Mouse (Mus musculus): ENCODE data around the gene Ranbp1. TPM values are rescaled to one million over a fixed set of nuclear protein-coding genes. Genes with fewer than 3 reads are reported as not detected.

Ranbp1 gene
- total and polyA plus RNA-seq, 3 experiments = 605 to 1,263 (median 1,124) TPM

- Histone ChIP-seq H3K79me2 (replicated peaks; ENCODE audit: control insufficient read depth, extremely low read depth, insufficient read depth, poor library complexity, severe bottlenecking) (no peaks in the 10 kb centered on the region), H3K9me3 (replicated peaks; ENCODE audit: low read length) (no peaks in the 10 kb centered on the region), H3K27ac (ENCODE audit: insufficient read depth, low read depth) (no peak overlapping the region), H3K4me1 (ENCODE audit: control insufficient read depth in 1 of 2, insufficient read depth in 2 of 2) (peaks cover 8 to 27% of the 10 kb centered on the region in 2 experiments; a peak in 3 of 4 replicates), H3K27me3 (replicated peaks) (peaks cover 35% of the 10 kb centered on the region), H3K36me3 (replicated peaks in 1 of 2; ENCODE audit: control insufficient read depth in 1 of 2, insufficient read depth in 1 of 2, low read length in 1 of 2) (no peaks in the 10 kb centered on the region), H3K4me3 (replicated peaks in 1 of 3; ENCODE audit: low read depth in 2 of 3, low read length in 2 of 3, poor library complexity in 1 of 3) (no peak overlapping the region), H3K9ac (ENCODE audit: insufficient read depth, low read depth) (no peak overlapping the region), H3K4me2 (ENCODE audit: insufficient read depth, low read depth, poor library complexity, severe bottlenecking) (no peak overlapping the region)
- no peak for TF ChIP-seq JUND (conservative IDR thresholded peaks at IDR 0.05; ENCODE audit: low read depth, low read length)
- TF ChIP-seq ZKSCAN1 (IDR thresholded peaks at IDR 0.05; ENCODE audit: borderline replicate concordance, low read depth, low read length) = no peak
- peak; percentile 34; the same call in 1 of the 2 replicates for TF ChIP-seq ELF1 (IDR thresholded peaks at IDR 0.05; ENCODE audit: low read depth, low read length)
- TF ChIP-seq BHLHE40 (IDR thresholded peaks at IDR 0.05; ENCODE audit: low read depth, low read length) = peak; percentile 41; the same call in 1 of the 2 replicates
- TF ChIP-seq USF2 (conservative IDR thresholded peaks at IDR 0.05; ENCODE audit: low read depth, low read length) = no peak
- no peak for TF ChIP-seq E2F4 (IDR thresholded peaks at IDR 0.05; ENCODE audit: insufficient replicate concordance, low read depth, low read length)
- peak; percentile 95 for TF ChIP-seq SMC3 (IDR thresholded peaks at IDR 0.05; ENCODE audit: low read depth, low read length)
- TF ChIP-seq EP300 (IDR thresholded peaks at IDR 0.05; ENCODE audit: low read length) = no peak
- no peak for TF ChIP-seq ZMIZ1 (IDR thresholded peaks at IDR 0.05; ENCODE audit: low read depth, low read length)
- TF ChIP-seq MAZ (IDR thresholded peaks at IDR 0.05; ENCODE audit: low read depth, low read length) = peak; percentile 59; the same call in 1 of the 2 replicates
- TF ChIP-seq TCF12 (IDR thresholded peaks at IDR 0.05; ENCODE audit: low read depth, low read length) = peak; percentile 61; the same call in 1 of the 2 replicates
- TF ChIP-seq POLR2A (IDR thresholded peaks at IDR 0.05; ENCODE audit: low read depth, low read length) = no peak
- peak; percentile 33 for TF ChIP-seq HCFC1 (IDR thresholded peaks at IDR 0.05; ENCODE audit: low read depth, low read length)
- TF ChIP-seq MXI1 (IDR thresholded peaks at IDR 0.05; ENCODE audit: low read depth, low read length) = peak; percentile 56; the same call in 1 of the 2 replicates
- TF ChIP-seq NELFE (IDR thresholded peaks at IDR 0.05; ENCODE audit: low read depth, low read length) = peak; percentile 71; the same call in 1 of the 2 replicates
- 0 out of 2 replicates have a peak, but pooled peaks have one; percentile 56 for TF ChIP-seq RCOR1 (conservative IDR thresholded peaks at IDR 0.05; ENCODE audit: low read depth, low read length)
- TF ChIP-seq IRF4 (IDR thresholded peaks at IDR 0.05; ENCODE audit: low read depth, low read length) = 0 out of 2 replicates have a peak, but pooled peaks have one; percentile 44
- no peak for TF ChIP-seq USF1 (IDR thresholded peaks at IDR 0.05; ENCODE audit: low read depth, low read length)
- TF ChIP-seq ZC3H11A (IDR thresholded peaks at IDR 0.05; ENCODE audit: low read depth, low read length) = peak; percentile 66
- TF ChIP-seq PAX5 (IDR thresholded peaks at IDR 0.05; ENCODE audit: low read length) = no peak
- no peak for TF ChIP-seq CHD2 (IDR thresholded peaks at IDR 0.05; ENCODE audit: low read length)
- TF ChIP-seq KAT2A (IDR thresholded peaks at IDR 0.05; ENCODE audit: insufficient replicate concordance, low read length) = no peak
- TF ChIP-seq ZNF384 (IDR thresholded peaks at IDR 0.05; ENCODE audit: low read depth, low read length) = 0 out of 2 replicates have a peak, but pooled peaks have one; percentile 16
- TF ChIP-seq JUN (IDR thresholded peaks at IDR 0.05; ENCODE audit: insufficient read depth, low read depth, low read length) = no peak
- peak; percentile 47; the same call in 1 of the 2 replicates for TF ChIP-seq MEF2A (IDR thresholded peaks at IDR 0.05; ENCODE audit: borderline replicate concordance, low read depth, low read length)
- peak; percentile 62; the same call in 1 of the 2 replicates for TF ChIP-seq MYC (IDR thresholded peaks at IDR 0.05; ENCODE audit: low read depth, low read length)
- peak; percentile 100 for TF ChIP-seq RAD21 (IDR thresholded peaks at IDR 0.05; ENCODE audit: low read depth, low read length)
- TF ChIP-seq ETS1 (conservative IDR thresholded peaks at IDR 0.05; ENCODE audit: low read depth, low read length) = no peak
- no peak for TF ChIP-seq TBP (conservative IDR thresholded peaks at IDR 0.05; ENCODE audit: low read depth, low read length)
- TF ChIP-seq NRF1 (IDR thresholded peaks at IDR 0.05; ENCODE audit: low read depth, low read length) = 0 out of 2 replicates have a peak, but pooled peaks have one; percentile 35
- TF ChIP-seq CTCF (conservative IDR thresholded peaks at IDR 0.05 in 1 of 2, IDR thresholded peaks at IDR 0.05 in 1 of 2; ENCODE audit: low read depth in 2 of 2, low read length in 2 of 2) = peak; percentile 99
- TF ChIP-seq MAX (IDR thresholded peaks at IDR 0.05; ENCODE audit: low read length) = peak; percentile 79
- TF ChIP-seq UBTF (IDR thresholded peaks at IDR 0.05; ENCODE audit: low read depth, low read length) = no peak
- no peak for TF ChIP-seq MAFK (IDR thresholded peaks at IDR 0.05; ENCODE audit: insufficient replicate concordance, low read length)
- TF ChIP-seq SIN3A (IDR thresholded peaks at IDR 0.05; ENCODE audit: low read length) = 0 out of 2 replicates have a peak, but pooled peaks have one; percentile 42
- no peak for TF ChIP-seq GABPA (IDR thresholded peaks at IDR 0.05; ENCODE audit: insufficient replicate concordance, low read depth, low read length)
- no peak for TF ChIP-seq CHD1 (IDR thresholded peaks at IDR 0.05; ENCODE audit: low read depth, low read length)
- 0 out of 2 replicates have a peak, but pooled peaks have one; percentile 43 for TF ChIP-seq POLR2AphosphoS2 (IDR thresholded peaks at IDR 0.05; ENCODE audit: low read depth, low read length)
- in situ Hi-C loops (cut with MboI; ENCODE audit: low pct_ligation_motif_present, low pct_unique_long_range_greater_than_20kb, low sequenced_read_pairs) = loop anchor here (5.0 kb wide), 2 partner anchors 34 to 89 kb away; no protein-coding TSS in a partner anchor
- DNase-seq (ENCODE audit: extremely low read depth) = peak; percentile 78
- dilution Hi-C loops (cut with MboI; ENCODE audit: extremely low pct_ligation_motif_present, extremely low pct_unique_long_range_greater_than_20kb, low sequenced_read_pairs) = no loop called here
These were observed 36.9 kb downstream of the Ranbp1 start for GRCm38 (mm10) chr16:18211417-18212171.
